Mouse (Mus musculus): ENCODE results near the gene Arhgap45.
A peak's percentile ranks its signal among the peaks of the same experiment; 100 is the strongest.
"Not testable (repeated sequence)": the region's sequence is repeated elsewhere in the genome, so short reads cannot be mapped to it uniquely, and the experiment has no call there.

Arhgap45 gene

GRCm38 (mm10) chr10:80035686-80036085 is 19.2 kb downstream of the Arhgap45 start:
- DNase-seq, result no peak

DNA sequence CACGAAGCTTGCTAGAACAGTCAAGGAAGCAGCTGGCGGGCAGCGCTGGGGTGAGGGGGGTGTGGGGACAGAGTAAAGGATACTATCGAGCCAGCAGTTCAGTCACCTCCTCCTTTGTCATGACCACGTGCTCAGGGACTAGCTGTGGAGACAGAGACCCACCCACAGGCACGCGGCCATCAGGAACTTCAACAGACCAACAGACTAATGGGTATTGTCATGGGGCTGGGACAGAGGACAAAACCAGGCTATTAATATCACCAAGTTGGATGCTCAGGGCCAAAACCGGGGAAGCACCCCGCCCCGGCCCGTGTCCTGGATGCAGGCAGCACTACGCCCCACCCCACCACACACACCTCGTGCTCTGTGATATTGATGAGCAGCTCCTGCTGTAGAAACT is 20.4 kb downstream of the Arhgap45 start:
- DNase-seq, result peak; percentile 99

GRCm38 (mm10) chr10:80039559-80039979 is 23.1 kb downstream of the Arhgap45 start, which contains the start of gene Polr2e:
Gene Polr2e (minus strand): TSS chr10:80039795.
- peak; percentile 100 for DNase-seq

DNA sequence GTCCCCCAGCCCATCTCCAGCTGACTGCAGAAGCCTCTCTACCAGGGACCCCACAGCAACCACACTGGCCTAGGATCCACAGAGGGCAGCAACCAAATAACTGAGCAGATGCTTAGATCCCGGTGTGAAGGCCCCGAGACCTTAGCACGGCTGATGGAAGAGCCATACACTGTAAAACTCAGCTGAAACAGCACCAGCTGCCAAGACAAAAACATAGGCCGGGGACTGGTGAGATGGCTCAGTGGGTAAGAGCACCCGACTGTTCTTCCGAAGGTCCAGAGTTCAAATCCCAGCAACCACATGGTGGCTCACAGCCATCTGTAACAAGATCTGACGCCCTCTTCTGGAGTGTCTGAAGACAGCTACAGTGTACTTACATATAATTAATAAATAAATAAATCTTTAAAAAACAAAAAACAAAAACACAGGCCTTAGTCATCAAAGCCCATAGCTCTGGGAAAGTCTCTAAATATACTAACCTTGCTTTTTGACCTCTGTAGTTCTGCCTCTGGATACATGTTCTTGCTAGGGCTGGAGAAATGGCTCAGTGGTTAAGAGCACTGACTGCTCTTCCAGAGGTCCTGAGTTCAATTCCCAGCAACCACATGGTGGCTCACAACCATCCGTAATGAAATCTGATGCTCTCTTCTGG is 25.1 kb downstream of the Arhgap45 start:
- DNase-seq, result not testable (repeated sequence)

DNA sequence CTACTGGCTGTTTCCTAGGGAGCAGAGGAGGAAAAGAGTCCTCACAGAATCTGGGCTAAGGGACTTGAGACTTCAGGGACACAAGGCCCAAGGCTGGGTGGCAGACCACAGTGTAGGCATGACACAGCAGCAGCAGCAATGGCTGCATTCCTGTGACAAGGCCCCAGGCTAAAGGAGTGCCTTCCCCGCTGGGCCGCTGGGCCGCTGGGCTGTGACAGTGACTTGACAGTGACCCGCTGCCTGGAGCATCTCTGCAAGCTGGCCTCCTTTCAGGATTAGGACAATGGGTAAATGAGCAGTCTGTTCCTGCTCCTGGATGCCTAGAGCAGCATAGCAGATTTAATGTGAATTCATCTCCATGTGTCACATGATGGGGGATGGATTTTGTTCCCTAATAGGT is 27.6 kb downstream of the Arhgap45 start:
- DNase-seq, result no peak

DNA sequence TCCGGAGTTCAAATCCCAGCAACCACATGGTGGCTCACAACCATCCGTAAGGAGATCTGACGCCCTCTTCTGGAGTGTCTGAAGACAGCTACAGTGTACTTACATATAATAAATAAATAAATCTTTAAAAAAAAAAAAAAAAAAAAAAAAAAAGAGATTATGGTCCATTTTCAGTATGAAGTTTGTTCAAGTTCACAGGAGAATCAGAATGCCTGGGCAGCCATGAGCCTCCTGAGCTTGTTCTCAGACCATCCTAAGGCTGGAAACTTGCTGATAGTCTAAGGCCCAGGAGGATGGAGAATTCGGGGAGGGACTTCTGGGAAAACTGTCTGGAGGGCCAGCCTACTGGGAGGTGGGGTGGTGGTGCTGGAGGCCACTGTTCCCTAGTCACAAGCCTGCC is 28.9 kb downstream of the Arhgap45 start:
- not testable (repeated sequence) for DNase-seq

DNA sequence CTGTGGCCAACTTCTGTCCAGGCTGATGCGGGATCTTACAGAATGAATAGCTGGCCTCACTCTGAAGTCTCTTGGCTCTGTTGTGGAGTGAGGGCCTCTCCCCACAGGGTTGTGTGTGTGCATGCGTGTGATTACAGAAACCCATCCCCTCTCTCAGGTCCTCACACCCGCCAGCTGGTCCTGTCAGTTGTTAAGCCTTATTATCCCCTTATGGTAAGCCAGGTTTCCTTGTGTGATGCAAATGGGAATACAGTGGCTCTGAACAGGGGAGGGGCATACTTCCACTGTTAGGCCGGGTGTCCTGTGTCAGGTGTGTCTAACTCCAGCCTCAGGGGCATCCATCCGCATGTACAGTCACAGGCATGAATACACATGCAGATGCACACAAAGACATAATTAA is 29.3 kb downstream of the Arhgap45 start:
- no peak for DNase-seq

DNA sequence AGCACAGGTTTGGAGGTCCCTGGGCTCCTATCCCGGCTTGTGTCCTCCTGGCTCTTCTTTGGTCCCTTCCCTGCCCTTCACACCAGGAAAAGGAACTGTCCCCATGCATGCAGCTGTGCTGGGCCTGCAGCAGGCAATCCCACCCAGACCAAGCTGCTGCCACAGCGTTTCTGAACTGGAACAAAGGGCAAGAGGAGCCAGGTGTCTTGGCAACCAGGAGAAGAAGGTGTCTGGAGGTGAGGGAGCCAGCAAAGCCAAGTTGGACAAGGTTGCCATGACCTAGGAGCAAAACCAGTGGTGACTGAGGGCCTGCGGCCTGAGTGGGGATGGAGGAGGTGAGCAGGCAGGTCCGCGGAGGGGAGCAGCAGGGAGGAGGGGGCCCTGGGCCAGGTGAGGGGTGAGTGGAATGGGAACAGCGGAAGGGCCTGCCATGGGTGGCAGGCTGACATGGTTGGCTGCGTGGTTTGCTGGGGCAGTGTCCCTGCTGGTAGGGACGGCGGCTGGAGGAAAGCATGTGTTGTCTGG is 30.6 kb downstream of the Arhgap45 start, which contains the start of gene Gpx4:
TSS of gene Gpx4 (plus strand) at position 126 of the 525 bp plus-strand sequence.
- no peak for DNase-seq

GRCm38 (mm10) chr10:80048396-80048795 is 31.9 kb downstream of the Arhgap45 start:
- DNase-seq, result no peak

GRCm38 (mm10) chr10:80048834-80049233 is 32.4 kb downstream of the Arhgap45 start:
- DNase-seq, result no peak

DNA sequence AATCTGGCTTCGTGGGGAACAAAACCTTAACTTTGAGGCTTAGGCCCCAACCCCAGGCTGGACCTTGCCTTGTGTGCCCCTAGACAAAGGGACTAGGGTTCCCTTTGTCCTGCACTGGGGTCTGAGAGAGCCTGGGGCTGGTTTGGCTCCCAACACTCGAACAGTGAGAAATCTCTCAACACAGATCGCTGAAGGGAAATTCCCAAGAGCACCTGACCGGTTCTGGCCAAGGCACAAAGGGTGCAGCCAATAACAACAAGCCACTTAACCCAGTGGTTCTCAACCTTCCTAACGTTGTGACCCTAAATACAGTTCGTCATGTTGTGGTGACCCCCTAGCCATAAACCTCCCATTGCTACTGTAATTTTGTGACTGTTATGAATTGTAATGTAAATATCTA is 33.8 kb downstream of the Arhgap45 start:
- no peak for DNase-seq

GRCm38 (mm10) chr10:80050885-80051617 is 34.6 kb downstream of the Arhgap45 start:
- DNase-seq, result no peak

DNA sequence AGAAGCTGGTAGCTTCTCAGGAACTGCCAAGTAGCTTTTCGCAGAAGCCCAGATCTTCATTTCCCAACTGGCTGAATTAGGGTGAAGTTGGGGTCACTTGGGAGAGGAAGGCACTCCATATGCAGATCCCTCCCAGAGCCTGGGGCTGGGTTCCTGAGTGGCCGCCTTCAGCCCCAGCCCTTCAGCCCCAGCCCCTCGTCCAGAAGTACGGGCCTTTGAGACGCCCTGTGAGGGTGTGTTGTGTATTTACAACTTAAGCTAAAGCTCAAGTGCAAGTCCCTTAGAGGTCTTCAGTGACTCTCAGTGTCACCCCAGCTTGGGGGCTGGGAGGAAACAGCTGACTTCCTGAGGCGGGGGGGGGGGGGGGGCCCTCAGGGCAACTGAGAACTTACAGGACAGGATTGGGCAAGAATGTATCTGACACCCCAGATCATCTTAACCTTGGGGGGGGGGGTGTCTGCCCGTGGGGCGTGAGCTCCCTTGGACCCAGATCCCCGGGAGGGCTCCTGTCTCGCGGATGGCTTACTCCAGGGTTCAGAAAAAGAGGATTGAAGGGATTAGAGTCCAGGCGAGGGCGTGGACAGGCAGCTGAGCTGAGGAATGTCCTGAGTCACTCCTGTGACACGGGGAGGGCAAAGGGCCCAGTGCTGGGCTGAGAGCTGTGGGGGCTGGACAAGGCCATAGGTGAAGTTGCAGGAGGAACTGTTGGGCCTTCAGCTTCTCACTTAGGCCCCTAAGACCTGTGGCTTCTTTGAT is 35.3 kb downstream of the Arhgap45 start:
- DNase-seq, result peak; percentile 97

GRCm38 (mm10) chr10:80052374-80052764 is 35.9 kb downstream of the Arhgap45 start:
- no peak for DNase-seq

GRCm38 (mm10) chr10:80053259-80053780 is 36.9 kb downstream of the Arhgap45 start:
- DNase-seq, result peak; percentile 100

DNA sequence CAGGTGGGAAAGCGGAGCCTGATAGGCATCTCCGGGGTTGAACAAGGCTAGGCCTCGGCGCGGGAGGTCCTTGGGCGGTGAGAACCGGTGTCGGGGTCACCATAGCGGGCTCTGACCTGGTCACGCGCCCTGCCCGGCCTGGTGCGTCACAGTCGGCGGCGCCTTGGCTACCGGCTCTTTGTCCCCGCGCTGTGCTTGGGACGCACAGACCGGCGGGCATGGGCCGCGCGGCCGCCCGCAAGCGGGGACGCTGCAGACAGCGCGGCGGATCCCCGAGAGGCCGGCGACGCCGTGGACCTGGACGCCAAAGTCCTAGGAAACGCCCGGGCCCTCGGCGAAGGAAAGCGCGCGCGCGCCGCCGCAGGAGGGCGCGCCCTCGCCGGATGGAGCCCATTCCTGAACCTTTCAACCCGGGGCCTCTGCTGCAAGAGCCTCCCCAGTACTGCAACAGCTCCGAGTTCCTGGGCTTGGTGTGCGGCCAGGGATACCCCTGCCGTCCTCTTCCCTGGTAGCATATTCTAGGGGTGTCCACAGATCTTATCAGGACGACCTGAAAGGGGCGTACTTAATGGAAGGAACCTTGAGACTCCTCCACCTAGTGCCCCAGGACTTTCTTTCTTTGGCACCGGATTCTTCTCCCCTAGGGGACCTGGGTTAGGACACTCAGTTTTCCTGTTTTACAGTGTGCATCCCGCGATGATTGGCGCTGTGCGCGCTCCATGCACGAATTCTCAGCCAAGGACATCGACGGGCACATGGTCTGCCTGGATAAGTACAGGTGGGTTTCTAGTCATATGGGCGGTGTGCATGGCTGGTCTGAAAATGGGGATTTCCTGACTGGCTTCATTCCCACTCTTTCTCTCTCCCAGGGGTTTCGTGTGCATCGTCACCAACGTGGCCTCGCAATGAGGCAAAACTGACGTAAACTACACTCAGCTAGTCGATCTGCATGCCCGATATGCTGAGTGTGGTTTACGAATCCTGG is 37.7 kb downstream of the Arhgap45 start:
- DNase-seq, result peak; percentile 99

DNA sequence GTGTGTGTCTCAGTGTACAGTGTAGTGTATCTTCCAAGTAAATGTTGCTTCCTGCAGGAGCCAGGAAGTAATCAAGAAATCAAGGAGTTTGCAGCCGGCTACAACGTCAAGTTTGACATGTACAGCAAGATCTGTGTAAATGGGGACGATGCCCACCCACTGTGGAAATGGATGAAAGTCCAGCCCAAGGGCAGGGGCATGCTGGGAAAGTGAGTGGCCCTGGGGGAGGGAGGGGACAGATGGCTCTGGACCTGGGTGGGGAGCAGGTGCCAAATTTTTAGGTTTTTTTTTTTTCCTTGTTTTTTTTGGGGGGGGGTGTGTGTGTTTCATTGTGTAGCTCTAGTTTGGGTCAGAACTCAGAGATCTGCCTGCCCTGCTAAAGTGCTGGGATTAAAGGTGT is 38.5 kb downstream of the Arhgap45 start:
- DNase-seq, result not testable (repeated sequence)

DNA sequence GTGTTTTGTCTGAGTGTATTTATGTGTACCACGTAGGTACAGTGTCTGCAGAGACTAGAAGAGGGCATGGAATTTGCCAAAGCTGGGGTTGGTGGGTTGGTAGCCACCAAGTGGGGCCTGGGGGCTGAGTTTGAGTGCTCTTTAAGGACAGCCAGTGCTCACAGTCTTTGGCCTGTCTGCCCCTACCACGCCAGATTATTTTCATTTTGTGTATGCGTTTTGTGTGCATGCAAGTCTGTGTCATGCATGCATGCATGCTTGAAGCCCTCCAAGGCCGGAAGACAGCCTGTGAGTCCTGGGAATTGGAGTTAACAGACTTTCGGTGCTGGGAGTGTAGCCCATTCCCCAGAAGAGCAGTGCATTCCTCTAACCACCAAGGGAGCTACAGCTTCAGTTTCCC is 38.9 kb downstream of the Arhgap45 start:
- peak; percentile 89 for DNase-seq

DNA sequence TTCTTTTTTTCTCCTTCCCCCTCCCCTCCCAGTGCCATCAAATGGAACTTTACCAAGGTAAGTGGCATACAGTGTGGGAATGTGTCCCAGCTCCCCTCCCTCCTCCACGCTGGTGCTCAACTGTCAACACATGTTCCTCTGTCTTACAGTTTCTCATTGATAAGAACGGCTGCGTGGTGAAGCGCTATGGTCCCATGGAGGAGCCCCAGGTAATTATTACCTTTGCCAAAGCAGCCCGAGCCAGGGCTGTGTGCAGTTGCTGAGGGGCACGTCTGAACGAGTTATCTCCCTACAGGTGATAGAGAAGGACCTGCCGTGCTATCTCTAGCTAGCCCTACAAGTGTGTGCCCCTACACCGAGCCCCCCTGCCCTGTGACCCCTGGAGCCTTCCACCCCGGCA is 39.4 kb downstream of the Arhgap45 start:
- DNase-seq, result peak; percentile 91

DNA sequence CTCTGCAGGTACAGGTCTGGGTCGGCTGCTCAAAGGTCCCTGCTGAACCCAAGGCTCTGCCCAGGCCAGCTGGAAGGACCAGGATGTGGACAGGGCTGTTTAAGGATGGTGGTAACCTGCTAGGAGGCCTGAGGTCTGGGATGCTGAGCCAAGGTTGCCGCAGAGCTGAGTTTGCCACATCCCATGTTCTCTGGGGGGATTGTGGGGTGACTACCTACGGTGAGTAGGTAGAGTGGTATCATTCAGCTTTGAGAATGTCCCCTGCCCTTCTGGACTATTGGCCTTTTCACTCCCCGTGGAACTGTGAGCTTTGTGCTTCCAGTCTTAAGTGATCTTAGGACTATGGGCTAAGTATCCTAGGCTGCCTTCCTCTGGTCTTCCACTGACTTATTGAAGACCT is 40.1 kb downstream of the Arhgap45 start:
- DNase-seq, result peak; percentile 91

DNA sequence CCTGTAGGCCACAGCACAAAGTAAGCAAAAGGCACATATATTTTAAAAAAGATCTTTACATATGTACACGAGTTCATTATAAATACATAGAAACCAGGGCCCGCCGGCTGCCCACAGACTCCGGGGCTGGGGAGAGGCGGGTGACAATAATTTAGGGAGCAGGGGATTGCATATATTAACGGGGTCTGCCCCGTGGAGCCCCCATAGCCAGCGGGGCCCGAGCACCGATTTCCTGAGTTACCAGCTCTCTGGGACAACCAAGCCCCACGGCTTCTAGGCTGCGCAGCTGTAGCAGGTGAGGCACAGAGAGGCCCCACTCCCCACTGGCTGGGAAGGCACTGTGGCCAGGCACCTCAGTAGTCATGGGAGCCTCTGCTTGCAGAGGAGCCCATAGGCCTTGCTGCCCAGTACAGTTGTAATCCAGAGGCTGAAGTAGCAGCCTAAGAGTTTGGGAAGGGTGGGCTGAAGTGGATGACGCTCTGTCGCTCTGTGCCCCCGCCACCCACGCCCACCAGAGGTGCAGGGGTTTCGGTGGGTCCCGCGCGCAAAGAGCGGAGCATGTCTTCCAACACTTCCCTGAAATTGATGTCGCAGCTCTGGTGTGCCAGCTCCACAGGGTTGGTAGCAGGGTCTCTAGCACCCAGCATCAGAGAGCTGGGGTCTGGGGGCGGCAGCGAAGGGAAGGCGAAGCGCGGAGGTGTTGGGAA is 40.7 kb downstream of the Arhgap45 start:
- DNase-seq, result peak; percentile 94

Measured in heart, adult 11 months (tissue).